Mouse (Mus musculus) intestine, postnatal 0 days (tissue): Measurements from ENCODE around the gene Atp12a. TPM values are rescaled to one million over a fixed set of nuclear protein-coding genes. Genes with fewer than 3 reads are reported as not detected.

Experiments used
- ATAC-seq: fragments of 200-750 bp; cut with Nextera tagmentation; 2 replicates; pipeline ENCODE4 v1.8.0; 2017; ENCODE audit warnings: mild to moderate bottlenecking, moderate TSS enrichment, moderate library complexity
- H3K27ac ChIP-seq: fragments of 300-500 bp; sonication (generic); 2 replicates; pipeline ENCODE4 v1.5.1; 2014; ENCODE audit warnings: mild to moderate bottlenecking, low read depth, low read length, moderate library complexity
- H3K27me3 ChIP-seq: fragments of 300-500 bp; sonication (generic); replicated peaks from 2 replicates; pipeline ENCODE4 v1.6.1; 2014; ENCODE audit warnings: low read length, mixed read lengths; ENCODE audit not compliant: control insufficient read depth, insufficient read depth
- H3K36me3 ChIP-seq: fragments of 300-500 bp; sonication (generic); 2 replicates; pipeline ENCODE4 v1.6.1; 2014; ENCODE audit warnings: mild to moderate bottlenecking, moderate library complexity; ENCODE audit not compliant: control insufficient read depth, insufficient read depth
- H3K4me1 ChIP-seq: fragments of 300-500 bp; sonication (generic); replicated peaks from 2 replicates; pipeline ENCODE4 v1.6.1; 2014; ENCODE audit warnings: antibody characterized with exemption, low read length, mixed read lengths; ENCODE audit not compliant: control insufficient read depth, insufficient read depth
- H3K4me2 ChIP-seq: fragments of 300-500 bp; sonication (generic); replicated peaks from 2 replicates; pipeline ENCODE4 v1.6.1; 2014; ENCODE audit warnings: low read depth, mild to moderate bottlenecking, moderate library complexity
- H3K4me3 ChIP-seq: fragments of 300-500 bp; sonication (generic); 2 replicates; pipeline ENCODE4 v1.5.1; 2014; ENCODE audit warnings: low read depth, low read length
- H3K9ac ChIP-seq: fragments of 300-500 bp; sonication (generic); 2 replicates; pipeline ENCODE4 v1.6.1; 2014; ENCODE audit warnings: mild to moderate bottlenecking, low read depth, low read length
- H3K9me3 ChIP-seq: fragments of 300-500 bp; sonication (generic); 2 replicates; pipeline ENCODE4 v1.6.1; 2016; ENCODE audit warnings: mixed run types; ENCODE audit not compliant: control insufficient read depth
- CTCF ChIP-seq: sonication (generic); IDR thresholded peaks from 2 replicates; pipeline ENCODE4 v1.5.1; 2016; ENCODE audit warnings: low read depth, mild to moderate bottlenecking, control low read depth, antibody characterized with exemption, moderate library complexity
- WGBS: fragments of 180-500 bp; shearing (Covaris S2); extraction: QIAGEN DNeasy Blood & Tissue Kit; methylation state at CpG from one replicate; pipeline ENCODE4 v1.1.7; 2014; 5-methylcytosine and 5-hydroxymethylcytosine counted together
- polyA plus RNA-seq: library from polyadenylated mRNA; unstranded; fragments of >200 nt; fragmentation: Nextera tagmentation; extraction: Ambion mirVana; gene quantifications from 2 replicates; pipeline ENCODE4 v1.2.1, GENCODE M21; 2015

Atp12a gene
- polyA plus RNA-seq, 1 experiment from 2014 or later = 0.37 TPM

- no peaks in the 10 kb centered on the region; the same call in 1 of the 2 replicates for H3K4me1 ChIP-seq
- TF ChIP-seq CTCF = no peak
- H3K4me3 ChIP-seq = peak overlapping the region; percentile 46
- no peaks in the 10 kb centered on the region for H3K36me3 ChIP-seq
- H3K27me3 ChIP-seq = peaks cover 38% of the 10 kb centered on the region
- H3K9ac ChIP-seq = no peak overlapping the region
- WGBS = 29% methylated on average over 8 of the region's 8 CpGs
- no peak for ATAC-seq
- H3K4me2 ChIP-seq = peak overlapping the region; percentile 74
- H3K27ac ChIP-seq = no peak overlapping the region
- H3K9me3 ChIP-seq = no peaks in the 10 kb centered on the region
Measured at GRCm38 (mm10) chr14:56365292-56365691, 424 bp downstream of the Atp12a start.

GRCm38 (mm10) chr14:56366712-56367111 lies 1.8 kb downstream of the Atp12a start:
- Histone ChIP-seq H3K4me2 (no peak overlapping the region), H3K9me3 (no peaks in the 10 kb centered on the region), H3K4me3 (no peak overlapping the region), H3K9ac (no peak overlapping the region), H3K36me3 (no peaks in the 10 kb centered on the region), H3K4me1 (no peaks in the 10 kb centered on the region; the same call in 1 of the 2 replicates), H3K27me3 (peaks cover 38% of the 10 kb centered on the region), H3K27ac (no peak overlapping the region)
- TF ChIP-seq CTCF = no peak
- no peak for ATAC-seq
- WGBS = 26% methylated on average over 15 of the region's 15 CpGs

GRCm38 (mm10) chr14:56368834-56369233 lies 4.0 kb downstream of the Atp12a start:
- Histone ChIP-seq H3K9me3 (no peaks in the 10 kb centered on the region), H3K36me3 (no peaks in the 10 kb centered on the region), H3K4me1 (no peaks in the 10 kb centered on the region; the same call in 1 of the 2 replicates), H3K9ac (no peak overlapping the region), H3K4me3 (no peak overlapping the region), H3K4me2 (no peak overlapping the region), H3K27ac (no peak overlapping the region), H3K27me3 (peaks cover 33% of the 10 kb centered on the region)
- 55% methylated on average over 3 of the region's 3 CpGs for WGBS
- TF ChIP-seq CTCF = peak; percentile 65
- no peak for ATAC-seq

- no peaks in the 10 kb centered on the region for H3K9me3 ChIP-seq
- TF ChIP-seq CTCF = peak; percentile 90
- H3K9ac ChIP-seq = no peak overlapping the region
- no peak overlapping the region for H3K4me3 ChIP-seq
- no peak for ATAC-seq
- no peaks in the 10 kb centered on the region for H3K36me3 ChIP-seq
- no peak overlapping the region for H3K27ac ChIP-seq
- WGBS = 3% methylated on average over 6 of the region's 6 CpGs
- no peaks in the 10 kb centered on the region for H3K4me1 ChIP-seq
- H3K4me2 ChIP-seq = no peak overlapping the region
- no peaks in the 10 kb centered on the region for H3K27me3 ChIP-seq
Measured at GRCm38 (mm10) chr14:56375731-56376130, 10.9 kb downstream of the Atp12a start.

GRCm38 (mm10) chr14:56377745-56378144 lies 12.9 kb downstream of the Atp12a start:
- no peak overlapping the region for H3K27ac ChIP-seq
- no peak overlapping the region for H3K4me3 ChIP-seq
- no peaks in the 10 kb centered on the region for H3K9me3 ChIP-seq
- no peaks in the 10 kb centered on the region for H3K4me1 ChIP-seq
- H3K27me3 ChIP-seq = no peaks in the 10 kb centered on the region
- H3K9ac ChIP-seq = no peak overlapping the region
- TF ChIP-seq CTCF = peak; percentile 40
- H3K4me2 ChIP-seq = no peak overlapping the region
- no peaks in the 10 kb centered on the region for H3K36me3 ChIP-seq
- no peak for ATAC-seq

- Histone ChIP-seq H3K27me3 (no peaks in the 10 kb centered on the region), H3K4me3 (no peak overlapping the region), H3K36me3 (no peaks in the 10 kb centered on the region), H3K9ac (no peak overlapping the region), H3K9me3 (no peaks in the 10 kb centered on the region), H3K27ac (no peak overlapping the region), H3K4me1 (no peaks in the 10 kb centered on the region), H3K4me2 (no peak overlapping the region)
- no peak for ATAC-seq
- no peak for TF ChIP-seq CTCF
- WGBS = 59% methylated on average over 9 of the region's 9 CpGs
Measured at GRCm38 (mm10) chr14:56379336-56379735, 14.5 kb downstream of the Atp12a start.

- WGBS = 82% methylated on average over 4 of the region's 4 CpGs
Measured at GRCm38 (mm10) chr14:56382366-56382765, 17.5 kb downstream of the Atp12a start.

More at GRCm38 (mm10) chr14:56382366-56382765, 17.5 kb downstream of the Atp12a start:
- no peak for TF ChIP-seq CTCF
- Histone ChIP-seq H3K9ac (no peak overlapping the region), H3K27me3 (no peaks in the 10 kb centered on the region), H3K36me3 (no peaks in the 10 kb centered on the region), H3K9me3 (no peaks in the 10 kb centered on the region), H3K4me1 (no peaks in the 10 kb centered on the region), H3K27ac (no peak overlapping the region), H3K4me3 (no peak overlapping the region), H3K4me2 (no peak overlapping the region)
- no peak for ATAC-seq
